Mouse (Mus musculus): ENCODE results near the gene Txlng.
"Not testable (repeated sequence)": the region's sequence is repeated elsewhere in the genome, so short reads cannot be mapped to it uniquely, and the experiment has no call there.

Gene Txlng

GRCm38 (mm10) chrX:162829203-162829708 lies at the start of gene Txlng:
TSS of gene Txlng (minus strand) at chrX:162829454.
- peak; percentile 80 for DNase-seq

GRCm38 (mm10) chrX:162878236-162878635 lies 49.0 kb upstream of the Txlng start:
- DNase-seq, result no peak

- DNase-seq, result no peak
These were observed 44.5 kb upstream of the Txlng start for GRCm38 (mm10) chrX:162873761-162874160.

- DNase-seq, result peak; percentile 12
These were observed 42.7 kb upstream of the Txlng start for GRCm38 (mm10) chrX:162871734-162872517.

GRCm38 (mm10) chrX:162868294-162868965 lies 39.2 kb upstream of the Txlng start:
- DNase-seq, result no peak

GRCm38 (mm10) chrX:162848682-162849081 lies 19.4 kb upstream of the Txlng start:
- DNase-seq, result no peak

GRCm38 (mm10) chrX:162845531-162845930 lies 16.3 kb upstream of the Txlng start:
- DNase-seq, result no peak

- no peak for DNase-seq
These were observed 15.3 kb upstream of the Txlng start for GRCm38 (mm10) chrX:162844447-162845100.

GRCm38 (mm10) chrX:162832101-162832500 lies 2.8 kb upstream of the Txlng start:
- no peak for DNase-seq

- no peak for DNase-seq
These were observed 2.3 kb upstream of the Txlng start for GRCm38 (mm10) chrX:162831542-162831941.

- DNase-seq, result no peak
These were observed 1.8 kb upstream of the Txlng start for GRCm38 (mm10) chrX:162831036-162831435.

GRCm38 (mm10) chrX:162830313-162830712 lies 1.1 kb upstream of the Txlng start:
- DNase-seq, result not testable (repeated sequence)

- DNase-seq, result no peak
These were observed 487 bp upstream of the Txlng start for GRCm38 (mm10) chrX:162829741-162830140.

GRCm38 (mm10) chrX:162828783-162829182 lies 471 bp downstream of the Txlng start:
- peak; percentile 10 for DNase-seq

- DNase-seq, result no peak
These were observed 1.2 kb downstream of the Txlng start for GRCm38 (mm10) chrX:162828016-162828415.

GRCm38 (mm10) chrX:162800371-162800770 lies 28.9 kb downstream of the Txlng start:
- peak; percentile 25 for DNase-seq

- not testable (repeated sequence) for DNase-seq
These were observed 37.9 kb downstream of the Txlng start for GRCm38 (mm10) chrX:162791392-162791791.

- DNase-seq, result no peak
These were observed 40.9 kb downstream of the Txlng start for GRCm38 (mm10) chrX:162788372-162788771.

- DNase-seq, result no peak
These were observed 58.5 kb downstream of the Txlng start for GRCm38 (mm10) chrX:162770726-162771125.

GRCm38 (mm10) chrX:162761716-162762395 lies 67.4 kb downstream of the Txlng start:
- no peak for DNase-seq

- DNase-seq, result peak; percentile 29
These were observed 68.2 kb downstream of the Txlng start for GRCm38 (mm10) chrX:162760958-162761515.

GRCm38 (mm10) chrX:162760115-162760942 lies 68.9 kb downstream of the Txlng start, which contains the start of gene Rbbp7:
TSS of gene Rbbp7 (plus strand) at chrX:162760402.
- DNase-seq, result peak; percentile 85

Data from right cerebral cortex, postnatal 4 days (tissue).